Mouse (Mus musculus) mature B cell (primary cell): ENCODE measurements around the gene Plekhm2.

Source experiments
- in situ Hi-C: fragments of 300-500 bp; cut with MboI; formaldehyde crosslinking; loops from 2 replicates; pipeline ENCODE4 v1.14.3; 2019

Gene Plekhm2

GRCm38 (mm10) chr4:141664799-141665198 lies at the start of gene Plekhm2:
Plekhm2 (minus strand) TSS chr4:141664899.
- in situ Hi-C loops: no loop called here

GRCm38 (mm10) chr4:141713598-141714142 lies 49.0 kb upstream of the Plekhm2 start:
- in situ Hi-C loops: no loop called here

GRCm38 (mm10) chr4:141711250-141711649 lies 46.6 kb upstream of the Plekhm2 start:
- in situ Hi-C loops: no loop called here

- in situ Hi-C loops: no loop called here
These were observed 44.3 kb upstream of the Plekhm2 start for GRCm38 (mm10) chr4:141708971-141709370.

GRCm38 (mm10) chr4:141708005-141708404 lies 43.3 kb upstream of the Plekhm2 start:
- in situ Hi-C loops: no loop called here

GRCm38 (mm10) chr4:141705331-141705730 lies 40.6 kb upstream of the Plekhm2 start:
- in situ Hi-C loops: no loop called here

GRCm38 (mm10) chr4:141704625-141705024 lies 39.9 kb upstream of the Plekhm2 start:
- in situ Hi-C loops: no loop called here

- in situ Hi-C loops: no loop called here
These were observed 30.0 kb upstream of the Plekhm2 start for GRCm38 (mm10) chr4:141694719-141695118.

GRCm38 (mm10) chr4:141688505-141688904 lies 23.8 kb upstream of the Plekhm2 start:
- in situ Hi-C loops: no loop called here

- in situ Hi-C loops: no loop called here
These were observed 21.8 kb upstream of the Plekhm2 start for GRCm38 (mm10) chr4:141686525-141686924.

- in situ Hi-C loops: no loop called here
These were observed 21.4 kb upstream of the Plekhm2 start for GRCm38 (mm10) chr4:141686093-141686492.

GRCm38 (mm10) chr4:141685499-141685898 lies 20.8 kb upstream of the Plekhm2 start, which contains the start of gene Rsc1a1:
Rsc1a1 (minus strand) TSS chr4:141685599.
- in situ Hi-C loops: no loop called here

GRCm38 (mm10) chr4:141682706-141683230 lies 18.1 kb upstream of the Plekhm2 start:
- in situ Hi-C loops: no loop called here

GRCm38 (mm10) chr4:141681767-141682166 lies 17.1 kb upstream of the Plekhm2 start:
- in situ Hi-C loops: no loop called here

- in situ Hi-C loops: no loop called here
These were observed 16.2 kb upstream of the Plekhm2 start for GRCm38 (mm10) chr4:141680892-141681291.

- in situ Hi-C loops: no loop called here
These were observed 14.3 kb upstream of the Plekhm2 start for GRCm38 (mm10) chr4:141679016-141679415.

- in situ Hi-C loops: no loop called here
These were observed 11.8 kb upstream of the Plekhm2 start for GRCm38 (mm10) chr4:141676462-141676979.

GRCm38 (mm10) chr4:141672325-141672724 lies 7.6 kb upstream of the Plekhm2 start:
- in situ Hi-C loops: no loop called here

- in situ Hi-C loops: no loop called here
These were observed 6.7 kb upstream of the Plekhm2 start for GRCm38 (mm10) chr4:141671389-141671788.

- in situ Hi-C loops: no loop called here
These were observed 5.4 kb upstream of the Plekhm2 start for GRCm38 (mm10) chr4:141669898-141670712.

- in situ Hi-C loops: no loop called here
These were observed 521 bp downstream of the Plekhm2 start for GRCm38 (mm10) chr4:141664011-141664745.
